Mouse (Mus musculus) myocyte (in vitro differentiated cells): Measurements from ENCODE around the gene Sh2d4b. TPM values are rescaled to one million over a fixed set of nuclear protein-coding genes. Genes with fewer than 3 reads are reported as not detected.

Source experiments
- H3K27me3 ChIP-seq: one replicate; pipeline ENCODE4 v1.6.1; 2011; ENCODE audit not compliant: control insufficient read depth, insufficient read depth, insufficient read length
- H3K36me3 ChIP-seq: one replicate; pipeline ENCODE4 v1.6.1; 2011; ENCODE audit not compliant: control insufficient read depth, insufficient read depth
- H3K4me2 ChIP-seq: one replicate; pipeline ENCODE4 v1.6.1; 2011; ENCODE audit warnings: low read depth, control low read depth
- H3K4me3 ChIP-seq: one replicate; pipeline ENCODE4 v1.5.1; 2011; ENCODE audit warnings: mild to moderate bottlenecking, control low read depth, moderate library complexity
- H3K79me2 ChIP-seq: one replicate; pipeline ENCODE4 v1.6.1; 2011; ENCODE audit not compliant: control insufficient read depth, insufficient read depth
- H3ac ChIP-seq: one replicate; pipeline ENCODE4 v1.6.1; 2011; ENCODE audit not compliant: control insufficient read depth, insufficient read length
- CEBPB ChIP-seq: IDR thresholded peaks from 2 replicates; pipeline ENCODE4 v1.6.1; 2011; ENCODE audit warnings: mild to moderate bottlenecking, moderate library complexity; ENCODE audit not compliant: poor library complexity, insufficient read depth, severe bottlenecking
- E2F4 ChIP-seq: IDR thresholded peaks from one replicate; pipeline ENCODE4 v1.6.1; 2011; ENCODE audit warnings: mild to moderate bottlenecking, control low read depth, moderate library complexity; ENCODE audit not compliant: insufficient read depth
- MAX ChIP-seq: IDR thresholded peaks from one replicate; pipeline ENCODE4 v1.6.1; 2011; ENCODE audit warnings: low read depth, mild to moderate bottlenecking, control low read depth
- MYOD1 ChIP-seq, 3 experiments: IDR thresholded peaks; one replicate each; pipeline ENCODE4 v1.6.1; 2011; ENCODE audit warnings: control low read depth in 2 of 3, low read depth in 2 of 3, mild to moderate bottlenecking in 2 of 3, moderate library complexity in 1 of 3; ENCODE audit not compliant: insufficient read length in 2 of 3, control insufficient read depth in 1 of 3
- MYOG ChIP-seq, 3 experiments: IDR thresholded peaks; one replicate each; pipeline ENCODE4 v1.6.1; 2011; ENCODE audit warnings: control low read depth in 2 of 3, low read depth in 2 of 3, mild to moderate bottlenecking in 2 of 3; ENCODE audit not compliant: insufficient read length in 2 of 3, control insufficient read depth in 1 of 3, insufficient read depth in 1 of 3
- POLR2A ChIP-seq: IDR thresholded peaks from one replicate; pipeline ENCODE4 v1.6.1; 2011; ENCODE audit warnings: low read depth, mild to moderate bottlenecking, control low read depth, moderate library complexity; ENCODE audit not compliant: insufficient read length
- POLR2AphosphoS2 ChIP-seq: IDR thresholded peaks from one replicate; pipeline ENCODE4 v1.6.1; 2011; ENCODE audit warnings: low read depth, control low read depth; ENCODE audit not compliant: insufficient read length
- REST ChIP-seq: IDR thresholded peaks from one replicate; pipeline ENCODE4 v1.6.1; 2011; ENCODE audit warnings: mild to moderate bottlenecking, control low read depth, moderate library complexity; ENCODE audit not compliant: insufficient read depth, insufficient read length
- SRF ChIP-seq: IDR thresholded peaks from one replicate; pipeline ENCODE4 v1.6.1; 2011; ENCODE audit warnings: low read depth; ENCODE audit not compliant: control insufficient read depth, insufficient read length
- TCF12 ChIP-seq: IDR thresholded peaks from one replicate; pipeline ENCODE4 v1.6.1; 2011; ENCODE audit warnings: mild to moderate bottlenecking, control low read depth; ENCODE audit not compliant: poor library complexity, insufficient read depth, severe bottlenecking
- TCF3 ChIP-seq: IDR thresholded peaks from one replicate; pipeline ENCODE4 v1.6.1; 2011; ENCODE audit warnings: low read depth, control low read depth; ENCODE audit not compliant: insufficient read length
- USF1 ChIP-seq: IDR thresholded peaks from one replicate; pipeline ENCODE4 v1.6.1; 2011; ENCODE audit warnings: low read depth, mild to moderate bottlenecking, control low read depth, moderate library complexity
- polyA plus RNA-seq: library from polyadenylated mRNA; unstranded; fragments of >200 nt; fragmentation: generic; extraction: Trizol; gene quantifications from one replicate; pipeline ENCODE4 v1.2.1, GENCODE M21; 2012; ENCODE audit warnings: missing spikeins

Sh2d4b gene
- polyA plus RNA-seq, 1 experiment = 0.23 TPM

- Histone ChIP-seq H3ac (no peak overlapping the region), H3K79me2 (peaks cover 99% of the 10 kb centered on the region), H3K4me2 (no peak overlapping the region), H3K4me3 (no peak overlapping the region), H3K36me3 (no peaks in the 10 kb centered on the region), H3K27me3 (no peaks in the 10 kb centered on the region)
- TF ChIP-seq CEBPB (no peak), POLR2A (no peak), MYOD1 (IDR thresholded peaks at IDR 0.05; ENCODE audit: control insufficient read depth in 1 of 3, insufficient read length in 2 of 3, low read depth in 2 of 3) (no peak), USF1 (no peak), REST (no peak), MYOG (IDR thresholded peaks at IDR 0.05; ENCODE audit: control insufficient read depth in 1 of 3, insufficient read depth in 1 of 3, insufficient read length in 2 of 3, low read depth in 2 of 3) (no peak), POLR2AphosphoS2 (no peak), TCF3 (no peak), SRF (no peak), MAX (no peak), E2F4 (no peak), TCF12 (no peak)
Observed at GRCm38 (mm10) chr14:40935054-40935453, 42.0 kb upstream of the Sh2d4b start.

- no peak for TF ChIP-seq MYOG (IDR thresholded peaks at IDR 0.05; ENCODE audit: control insufficient read depth in 1 of 3, insufficient read depth in 1 of 3, insufficient read length in 2 of 3, low read depth in 2 of 3)
- TF ChIP-seq SRF = no peak
- no peak for TF ChIP-seq TCF12
- TF ChIP-seq USF1 = no peak
- no peak for TF ChIP-seq POLR2AphosphoS2
- no peak for TF ChIP-seq POLR2A
- TF ChIP-seq CEBPB = no peak
- no peak for TF ChIP-seq MAX
- no peak for TF ChIP-seq MYOD1 (IDR thresholded peaks at IDR 0.05; ENCODE audit: control insufficient read depth in 1 of 3, insufficient read length in 2 of 3, low read depth in 2 of 3)
- TF ChIP-seq TCF3 = no peak
- TF ChIP-seq REST = no peak
- no peak for TF ChIP-seq E2F4
- Histone ChIP-seq H3ac (no peak overlapping the region), H3K36me3 (no peaks in the 10 kb centered on the region), H3K79me2 (peaks cover 85% of the 10 kb centered on the region), H3K4me3 (no peak overlapping the region), H3K27me3 (no peaks in the 10 kb centered on the region), H3K4me2 (no peak overlapping the region)
Observed at GRCm38 (mm10) chr14:40933328-40933727, 40.3 kb upstream of the Sh2d4b start.

GRCm38 (mm10) chr14:40932225-40932624 is 39.2 kb upstream of the Sh2d4b start:
- H3K27me3 ChIP-seq = no peaks in the 10 kb centered on the region
- no peak overlapping the region for H3K4me2 ChIP-seq
- H3K79me2 ChIP-seq = peaks cover 79% of the 10 kb centered on the region
- TF ChIP-seq USF1 (no peak), TCF12 (no peak), E2F4 (no peak), REST (no peak), SRF (no peak), POLR2A (no peak), CEBPB (no peak), MAX (no peak), TCF3 (no peak), MYOD1 (IDR thresholded peaks at IDR 0.05; ENCODE audit: control insufficient read depth in 1 of 3, insufficient read length in 2 of 3, low read depth in 2 of 3) (no peak), MYOG (IDR thresholded peaks at IDR 0.05; ENCODE audit: control insufficient read depth in 1 of 3, insufficient read depth in 1 of 3, insufficient read length in 2 of 3, low read depth in 2 of 3) (no peak), POLR2AphosphoS2 (no peak)
- H3K4me3 ChIP-seq = no peak overlapping the region
- H3K36me3 ChIP-seq = no peaks in the 10 kb centered on the region
- no peak overlapping the region for H3ac ChIP-seq

- no peak overlapping the region for H3ac ChIP-seq
- peaks cover 3% of the 10 kb centered on the region for H3K36me3 ChIP-seq
- H3K4me3 ChIP-seq = no peak overlapping the region
- H3K79me2 ChIP-seq = peaks cover 79% of the 10 kb centered on the region
- no peak overlapping the region for H3K4me2 ChIP-seq
- TF ChIP-seq USF1 (no peak), TCF12 (no peak), MAX (no peak), MYOG (IDR thresholded peaks at IDR 0.05; ENCODE audit: control insufficient read depth in 1 of 3, insufficient read depth in 1 of 3, insufficient read length in 2 of 3, low read depth in 2 of 3) (no peak), REST (no peak), POLR2A (no peak), POLR2AphosphoS2 (no peak), MYOD1 (IDR thresholded peaks at IDR 0.05; ENCODE audit: control insufficient read depth in 1 of 3, insufficient read length in 2 of 3, low read depth in 2 of 3) (no peak), E2F4 (no peak), TCF3 (no peak), CEBPB (no peak), SRF (no peak)
- H3K27me3 ChIP-seq = no peaks in the 10 kb centered on the region
Observed at GRCm38 (mm10) chr14:40931115-40931829, 38.2 kb upstream of the Sh2d4b start.
